In the genomic region with DNA sequence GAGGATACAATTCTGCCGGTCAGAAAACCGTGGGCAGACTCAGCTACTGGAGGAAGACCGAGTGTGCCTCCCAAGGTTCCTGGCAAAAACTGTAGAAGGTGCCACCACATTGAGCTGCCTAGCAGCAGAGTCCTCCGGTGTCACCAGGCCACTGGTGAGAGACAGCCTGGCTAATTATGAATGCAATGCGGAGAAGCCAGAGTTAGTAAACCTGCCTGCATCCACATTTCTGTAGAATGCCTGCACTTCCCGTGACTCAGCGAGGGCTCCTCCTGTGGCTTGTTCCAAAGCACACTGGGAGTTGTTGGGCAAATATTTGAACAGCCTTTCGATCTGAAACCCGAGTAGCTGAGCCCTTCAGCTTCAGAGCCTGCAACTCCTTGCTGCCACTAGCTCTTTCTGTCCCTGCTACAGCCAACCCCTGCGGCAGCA, we compare ENCODE assay signal across 8 mouse cellular contexts. TPM values are rescaled to one million over a fixed set of nuclear protein-coding genes. Genes with fewer than 3 reads are reported as not detected.
DNase-seq lines count a peak whose midpoint lies in the region; ATAC-seq and TF ChIP-seq lines count a peak whose summit lies in the region.

No protein-coding gene starts in this region.

- ATAC-seq in heart, embryonic 16.5 days (replicated peaks; ENCODE audit: extremely low read depth, insufficient read depth, low FRiP score): no peak
- ATAC-seq in stomach, embryonic 14.5 days (ENCODE audit: insufficient number of reproducible peaks, insufficient read depth, low FRiP score, low read depth): peak; percentile 81

- H3K4me3 ChIP-seq in E14TG2a.4 (replicated peaks; ENCODE audit: low read length): peak overlapping the region; percentile 60; the same call in 1 of the 2 replicates
- H3K4me3 ChIP-seq in heart, embryonic 16.5 days (ENCODE audit: low read length): peak overlapping the region; percentile 31
- H3K4me3 ChIP-seq in stomach, embryonic 14.5 days (ENCODE audit: low read depth, low read length): peak overlapping the region; percentile 4; the same call in 1 of the 2 replicates

- no peaks in the 10 kb centered on the region for H3K9me3 ChIP-seq in E14TG2a.4 (ENCODE audit: low read length)
- H3K9me3 ChIP-seq in heart, embryonic 16.5 days (replicated peaks; ENCODE audit: control insufficient read depth, low read length): no peaks in the 10 kb centered on the region
- no peaks in the 10 kb centered on the region for H3K9me3 ChIP-seq in stomach, embryonic 14.5 days (ENCODE audit: control insufficient read depth, low read depth, low read length)

- WGBS in heart, embryonic 16.5 days: 18% methylated on average over 10 of the region's 10 CpGs
- WGBS in stomach, embryonic 14.5 days: 25% methylated on average over 10 of the region's 10 CpGs

- peak overlapping the region; percentile 64 for H3K4me2 ChIP-seq in heart, embryonic 16.5 days (ENCODE audit: low read depth, low read length)
- H3K4me2 ChIP-seq in stomach, embryonic 14.5 days (replicated peaks; ENCODE audit: low read depth, low read length): peak overlapping the region; percentile 41

- H3K36me3 ChIP-seq in E14TG2a.4 (ENCODE audit: insufficient read depth, low read length): no peaks in the 10 kb centered on the region
- H3K36me3 ChIP-seq in heart, embryonic 16.5 days (ENCODE audit: control insufficient read depth, insufficient read depth): no peaks in the 10 kb centered on the region
- no peaks in the 10 kb centered on the region for H3K36me3 ChIP-seq in stomach, embryonic 14.5 days (ENCODE audit: control insufficient read depth, insufficient read depth, low read length)

- peak; percentile 29 for DNase-seq in ZHBTc4 (ENCODE audit: low read depth, low spot score)
- peak; percentile 86 for DNase-seq in fibroblast of lung, adult 2 months (ENCODE audit: low read depth)
- peak; percentile 13 to 16 for DNase-seq in layer of hippocampus, postnatal 14 days (ENCODE audit: low spot score in 2 of 2)
- peak; percentile 63 for DNase-seq in lung, postnatal 14 days
- no peak for DNase-seq in spleen, postnatal 36 days (ENCODE audit: low spot score in 2 of 2)

- peak overlapping the region; percentile 92 for H3K27ac ChIP-seq in heart, embryonic 16.5 days (ENCODE audit: low read length)
- H3K27ac ChIP-seq in stomach, embryonic 14.5 days (ENCODE audit: low read length): peak overlapping the region; percentile 93

- no peak for TF ChIP-seq CTCF in E14TG2a.4 (conservative IDR thresholded peaks at IDR 0.05; ENCODE audit: low read length)

- peak overlapping the region; percentile 67 for H3K9ac ChIP-seq in heart, embryonic 16.5 days (ENCODE audit: low read length)
- H3K9ac ChIP-seq in stomach, embryonic 14.5 days (replicated peaks; ENCODE audit: low read depth, low read length): no peak overlapping the region

- peaks cover 19% of the 10 kb centered on the region for H3K4me1 ChIP-seq in E14TG2a.4 (replicated peaks; ENCODE audit: low read depth, low read length)
- H3K4me1 ChIP-seq in heart, embryonic 16.5 days (ENCODE audit: control insufficient read depth, insufficient read depth, low read length): peaks cover 26% of the 10 kb centered on the region
- H3K4me1 ChIP-seq in stomach, embryonic 14.5 days (ENCODE audit: control insufficient read depth, insufficient read depth, low read length): peaks cover 18% of the 10 kb centered on the region; the same call in 1 of the 2 replicates

- H3K27me3 ChIP-seq in E14TG2a.4 (ENCODE audit: insufficient read depth, low read length): peaks cover 48% of the 10 kb centered on the region
- no peaks in the 10 kb centered on the region for H3K27me3 ChIP-seq in heart, embryonic 16.5 days (ENCODE audit: control insufficient read depth, insufficient read depth, low read length)
- H3K27me3 ChIP-seq in stomach, embryonic 14.5 days (ENCODE audit: control insufficient read depth, insufficient read depth, low read length): no peaks in the 10 kb centered on the region

RNA-seq across cellular contexts. Expression of a gene that starts 45.6 kb away (rescaled TPM):
- 15.7 and 19.2 TPM in 2 replicates for polyA plus RNA-seq in heart, embryonic 16.5 days (2015; fragmentation: Nextera tagmentation; extraction: Ambion mirVana)
- 10 to 100 TPM; 17.7 to 18.0 TPM for total RNA-seq in layer of hippocampus, postnatal 14 days (2021)
- polyA plus RNA-seq in stomach, embryonic 14.5 days (2014; fragmentation: Nextera tagmentation; extraction: Ambion mirVana): 20.7 and 22.6 TPM in 2 replicates

Comparison
In these comparisons a context has a peak if more than half of its experiments do, and no peak if none do; other contexts are left out.
1. H3K4me3 ChIP-seq: peak in every context shown above with its lines; median percentile 60 in E14TG2a.4; 31 in heart, embryonic 16.5 days; 4 in stomach, embryonic 14.5 days.
2. DNase-seq: peak in ZHBTc4 (single experiment), fibroblast of lung, adult 2 months (single experiment), layer of hippocampus, postnatal 14 days (2 of 2) and lung, postnatal 14 days (single experiment); none in spleen, postnatal 36 days (0 of 2).